Mouse (Mus musculus) neural tube, embryonic 10.5 days (tissue): ENCODE data around the gene Cep95.
"Not testable (repeated sequence)": the region's sequence is repeated elsewhere in the genome, so short reads cannot be mapped to it uniquely, and the experiment has no call there.

Experiments
- DNase-seq: peaks from one replicate; pipeline ENCODE4 v3.0.0-alpha.2; 2017; ENCODE audit warnings: low spot score; ENCODE audit errors: extremely low spot score

Cep95 gene

GRCm38 (mm10) chr11:106788775-106789459, at the start of gene Cep95, which contains the start of gene Ddx5:
TSS of gene Cep95 (plus strand) at chr11:106789252.
TSS of gene Ddx5 (minus strand) at chr11:106789185.
- DNase-seq, result peak; percentile 99

- not testable (repeated sequence) for DNase-seq
Observed at GRCm38 (mm10) chr11:106740724-106741123, 48.3 kb upstream of the Cep95 start.

- DNase-seq, result peak; percentile 41
Observed at GRCm38 (mm10) chr11:106741232-106741631, 47.8 kb upstream of the Cep95 start.

- no peak for DNase-seq
Observed at GRCm38 (mm10) chr11:106741826-106742225, 47.2 kb upstream of the Cep95 start.

- DNase-seq, result no peak
Observed at GRCm38 (mm10) chr11:106742388-106742841, 46.6 kb upstream of the Cep95 start.

- DNase-seq, result no peak
Observed at GRCm38 (mm10) chr11:106744949-106745348, 44.1 kb upstream of the Cep95 start.

- not testable (repeated sequence) for DNase-seq
Observed at GRCm38 (mm10) chr11:106749557-106750120, 39.4 kb upstream of the Cep95 start.

GRCm38 (mm10) chr11:106750121-106750751, 38.8 kb upstream of the Cep95 start, which contains the start of gene Pecam1:
TSS of gene Pecam1 (minus strand) at chr11:106750628.
- DNase-seq, result no peak

- DNase-seq, result no peak
Observed at GRCm38 (mm10) chr11:106751039-106752018, 37.7 kb upstream of the Cep95 start, which contains the start of gene Milr1. TSS of gene Milr1 (plus strand) at chr11:106751226.

- no peak for DNase-seq
Observed at GRCm38 (mm10) chr11:106752103-106752502, 36.9 kb upstream of the Cep95 start.

GRCm38 (mm10) chr11:106753314-106753713, 35.7 kb upstream of the Cep95 start:
- DNase-seq, result no peak

- DNase-seq, result no peak
Observed at GRCm38 (mm10) chr11:106755583-106755982, 33.5 kb upstream of the Cep95 start.

GRCm38 (mm10) chr11:106759028-106759427, 30.0 kb upstream of the Cep95 start:
- no peak for DNase-seq

- no peak for DNase-seq
Observed at GRCm38 (mm10) chr11:106760511-106760910, 28.5 kb upstream of the Cep95 start.

GRCm38 (mm10) chr11:106762139-106762799, 26.8 kb upstream of the Cep95 start:
- no peak for DNase-seq

GRCm38 (mm10) chr11:106762800-106763185, 26.3 kb upstream of the Cep95 start:
- DNase-seq, result no peak

GRCm38 (mm10) chr11:106766611-106767162, 22.4 kb upstream of the Cep95 start:
- no peak for DNase-seq

GRCm38 (mm10) chr11:106767516-106767915, 21.5 kb upstream of the Cep95 start:
- no peak for DNase-seq

- no peak for DNase-seq
Observed at GRCm38 (mm10) chr11:106770195-106770974, 18.7 kb upstream of the Cep95 start.
